Mouse (Mus musculus): ENCODE data around the gene Mmp2. TPM values are rescaled to one million over a fixed set of nuclear protein-coding genes. Genes with fewer than 3 reads are reported as not detected.

Gene Mmp2
- total RNA-seq (2015) (0.59 and 0.79 TPM in 2 replicates), total RNA-seq (2017) (0.37 and 1.6 TPM in 2 replicates)

- peak; percentile 40 for ATAC-seq (replicated peaks; ENCODE audit: poor library complexity)
These were observed at the start of gene Mmp2 for GRCm38 (mm10) chr8:92827243-92828034. Gene Mmp2 (plus strand): TSS chr8:92827291.

- no peak for ATAC-seq (replicated peaks; ENCODE audit: poor library complexity)
These were observed 46.1 kb upstream of the Mmp2 start for GRCm38 (mm10) chr8:92780976-92781375.

- no peak for ATAC-seq (replicated peaks; ENCODE audit: poor library complexity)
These were observed 43.0 kb upstream of the Mmp2 start for GRCm38 (mm10) chr8:92783906-92784610.

GRCm38 (mm10) chr8:92790835-92791234 is 36.3 kb upstream of the Mmp2 start:
- no peak for ATAC-seq (replicated peaks; ENCODE audit: poor library complexity)

- ATAC-seq (replicated peaks; ENCODE audit: poor library complexity), result 0 out of 2 replicates have a peak, but pooled peaks have one; percentile 39
These were observed 35.1 kb upstream of the Mmp2 start for GRCm38 (mm10) chr8:92791999-92792398.

GRCm38 (mm10) chr8:92793852-92794580 is 33.1 kb upstream of the Mmp2 start:
- ATAC-seq (replicated peaks; ENCODE audit: poor library complexity), result 0 out of 2 replicates have a peak, but pooled peaks have one; percentile 37

GRCm38 (mm10) chr8:92797527-92797931 is 29.6 kb upstream of the Mmp2 start:
- no peak for ATAC-seq (replicated peaks; ENCODE audit: poor library complexity)

- ATAC-seq (replicated peaks; ENCODE audit: poor library complexity), result no peak
These were observed 27.7 kb upstream of the Mmp2 start for GRCm38 (mm10) chr8:92799406-92799805.

- no peak for ATAC-seq (replicated peaks; ENCODE audit: poor library complexity)
These were observed 25.9 kb upstream of the Mmp2 start for GRCm38 (mm10) chr8:92801231-92801630.

- no peak for ATAC-seq (replicated peaks; ENCODE audit: poor library complexity)
These were observed 24.5 kb upstream of the Mmp2 start for GRCm38 (mm10) chr8:92802591-92802990.

GRCm38 (mm10) chr8:92812773-92813172 is 14.3 kb upstream of the Mmp2 start:
- no peak for ATAC-seq (replicated peaks; ENCODE audit: poor library complexity)

- no peak for ATAC-seq (replicated peaks; ENCODE audit: poor library complexity)
These were observed 11.4 kb upstream of the Mmp2 start for GRCm38 (mm10) chr8:92815661-92816060.

- peak; percentile 98 for ATAC-seq (replicated peaks; ENCODE audit: poor library complexity)
These were observed 8.9 kb upstream of the Mmp2 start for GRCm38 (mm10) chr8:92817928-92818818.

- no peak for ATAC-seq (replicated peaks; ENCODE audit: poor library complexity)
These were observed 5.9 kb upstream of the Mmp2 start for GRCm38 (mm10) chr8:92821151-92821550.

- peak; percentile 42 for ATAC-seq (replicated peaks; ENCODE audit: poor library complexity)
These were observed 4.7 kb upstream of the Mmp2 start for GRCm38 (mm10) chr8:92822386-92822785.

- peak; percentile 18; the same call in 1 of the 2 replicates for ATAC-seq (replicated peaks; ENCODE audit: poor library complexity)
These were observed 1.1 kb upstream of the Mmp2 start for GRCm38 (mm10) chr8:92825991-92826390.

GRCm38 (mm10) chr8:92828251-92828743 is 1.2 kb downstream of the Mmp2 start:
- ATAC-seq (replicated peaks; ENCODE audit: poor library complexity), result no peak

GRCm38 (mm10) chr8:92834065-92834731 is 7.1 kb downstream of the Mmp2 start:
- peak; percentile 50; the same call in 1 of the 2 replicates for ATAC-seq (replicated peaks; ENCODE audit: poor library complexity)

GRCm38 (mm10) chr8:92834786-92835500 is 7.9 kb downstream of the Mmp2 start:
- no peak for ATAC-seq (replicated peaks; ENCODE audit: poor library complexity)
